Mouse (Mus musculus) embryonic facial prominence, embryonic 11.5 days (tissue): ENCODE data around the gene Nacc1. TPM values are rescaled to one million over a fixed set of nuclear protein-coding genes. Genes with fewer than 3 reads are reported as not detected.

Experiments used
- ATAC-seq: fragments of 200-750 bp; cut with Nextera tagmentation; replicated peaks from 2 replicates; pipeline ENCODE4 v1.8.0; 2017; ENCODE audit warnings: low read depth; ENCODE audit not compliant: insufficient number of reproducible peaks, low FRiP score, low TSS enrichment
- DNase-seq: peaks from one replicate; pipeline ENCODE4 v3.0.0-alpha.2; 2015; ENCODE audit warnings: low spot score
- H3K27ac ChIP-seq: fragments of 300-500 bp; sonication (generic); replicated peaks from 2 replicates; pipeline ENCODE4 v1.5.1; 2014; ENCODE audit warnings: mild to moderate bottlenecking, low read depth, low read length, control low read depth
- H3K27me3 ChIP-seq: fragments of 300-500 bp; sonication (generic); 2 replicates; pipeline ENCODE4 v1.6.1; 2014; ENCODE audit warnings: mild to moderate bottlenecking, low read length, moderate library complexity, mixed read lengths; ENCODE audit not compliant: control insufficient read depth, insufficient read depth
- H3K36me3 ChIP-seq: fragments of 300-500 bp; sonication (generic); replicated peaks from 2 replicates; pipeline ENCODE4 v1.6.1; 2014; ENCODE audit warnings: low read depth, mild to moderate bottlenecking, low read length, moderate library complexity, mixed read lengths; ENCODE audit not compliant: control insufficient read depth, insufficient read depth
- H3K4me1 ChIP-seq: fragments of 300-500 bp; sonication (generic); 2 replicates; pipeline ENCODE4 v1.6.1; 2014; ENCODE audit warnings: low read length, mixed read lengths; ENCODE audit not compliant: control insufficient read depth, insufficient read depth
- H3K4me2 ChIP-seq: fragments of 300-500 bp; sonication (generic); 2 replicates; pipeline ENCODE4 v1.6.1; 2014; ENCODE audit warnings: low read depth, mild to moderate bottlenecking, control low read depth, low read length, moderate library complexity
- H3K4me3 ChIP-seq: fragments of 300-500 bp; sonication (generic); 2 replicates; pipeline ENCODE4 v1.5.1; 2014; ENCODE audit warnings: low read depth, low read length, control low read depth
- H3K9ac ChIP-seq: fragments of 300-500 bp; sonication (generic); replicated peaks from 2 replicates; pipeline ENCODE4 v1.6.1; 2014; ENCODE audit warnings: mild to moderate bottlenecking, control low read depth, low read length
- H3K9me3 ChIP-seq: fragments of 300-500 bp; sonication (generic); replicated peaks from 2 replicates; pipeline ENCODE4 v1.6.1; 2016; ENCODE audit warnings: mild to moderate bottlenecking, low read length, inconsistent platforms, mixed read lengths; ENCODE audit not compliant: control insufficient read depth
- WGBS: fragments of 180-500 bp; shearing (Covaris S2); extraction: QIAGEN DNeasy Blood & Tissue Kit; methylation state at CpG from one replicate; pipeline ENCODE4 v1.1.7; 2014; 5-methylcytosine and 5-hydroxymethylcytosine counted together
- polyA plus RNA-seq: library from polyadenylated mRNA; unstranded; fragments of >200 nt; fragmentation: Nextera tagmentation; extraction: Ambion mirVana; gene quantifications from 2 replicates; pipeline ENCODE4 v1.2.1, GENCODE M21; 2014

Nacc1 gene
- polyA plus RNA-seq, 1 experiment from 2014 or later, result 21.0 TPM

DNA sequence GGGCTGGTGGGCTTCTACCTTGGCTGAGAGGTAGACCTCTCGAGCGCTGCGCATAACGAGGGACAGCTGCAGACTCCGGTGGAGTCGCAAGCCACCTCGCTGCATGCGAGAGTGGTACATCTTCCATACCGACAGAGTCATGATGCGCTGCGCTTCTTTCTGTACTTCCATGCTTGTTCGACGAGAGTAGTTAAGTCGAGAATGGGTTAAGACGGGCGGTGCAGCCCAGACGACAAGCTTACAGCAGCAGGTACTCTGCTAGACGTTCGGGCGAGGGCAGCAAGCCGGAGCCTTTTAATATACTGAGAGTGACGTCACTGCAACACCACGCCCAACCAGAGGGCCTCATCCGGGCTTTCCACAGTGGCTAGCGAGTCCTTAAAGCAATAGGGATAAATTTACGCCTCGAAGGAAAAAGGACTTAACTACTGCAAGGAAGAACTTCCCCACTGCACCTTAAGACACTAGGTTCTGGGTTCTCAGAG is 25.0 kb downstream of the Nacc1 start, which contains the start of gene Ier2:
Gene Ier2 (minus strand): TSS at position 272 of the 485 bp plus-strand sequence.
- Histone ChIP-seq H3K9ac (peak within 1 kb of the TSS; percentile 95), H3K27ac (peak within 1 kb of the TSS; percentile 91), H3K4me1 (no peaks in the 10 kb centered on the region; the same call in 1 of the 2 replicates), H3K36me3 (no peaks in the 10 kb centered on the region), H3K27me3 (no peaks in the 10 kb centered on the region), H3K4me2 (peak within 1 kb of the TSS; percentile 89), H3K9me3 (no peaks in the 10 kb centered on the region), H3K4me3 (peak within 1 kb of the TSS; percentile 97)
- WGBS, result 0% methylated on average over 27 of the region's 27 CpGs
- peak; percentile 49 for ATAC-seq
- DNase-seq, result peak; percentile 98

DNA sequence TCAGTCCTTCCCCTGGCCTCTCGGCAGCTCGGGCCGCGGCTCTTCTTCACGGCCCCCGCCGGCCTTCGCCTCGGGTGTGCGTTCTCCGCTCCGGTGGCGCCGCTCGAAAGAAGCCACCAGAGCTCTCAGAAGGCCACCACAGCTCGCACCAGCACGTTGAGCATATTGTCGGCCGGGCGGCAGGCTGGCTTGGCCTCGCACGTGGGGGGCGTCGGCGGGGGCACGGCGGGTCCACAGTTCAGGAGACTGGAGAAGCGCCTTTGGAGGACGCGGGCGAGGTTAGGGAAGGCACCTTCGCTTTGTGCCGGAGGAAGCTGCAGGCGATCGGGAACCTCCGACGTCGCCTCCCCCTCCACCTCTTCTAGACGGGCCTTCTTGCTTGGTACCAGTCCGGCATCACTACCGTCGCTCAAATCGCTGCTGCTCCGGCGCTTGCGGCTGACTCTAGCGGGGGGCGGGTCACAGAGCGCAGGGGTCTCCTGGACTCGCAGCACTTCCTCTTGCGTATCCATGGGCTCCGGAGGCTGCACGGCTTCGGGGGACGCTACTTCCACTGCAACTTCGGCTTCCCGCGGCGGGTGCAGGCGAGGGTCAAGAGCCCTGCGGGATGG is 25.6 kb downstream of the Nacc1 start:
- ATAC-seq, result 0 out of 2 replicates have a peak, but pooled peaks have one; percentile 1
- WGBS, result under 1% methylated on average over 61 of the region's 61 CpGs

DNA sequence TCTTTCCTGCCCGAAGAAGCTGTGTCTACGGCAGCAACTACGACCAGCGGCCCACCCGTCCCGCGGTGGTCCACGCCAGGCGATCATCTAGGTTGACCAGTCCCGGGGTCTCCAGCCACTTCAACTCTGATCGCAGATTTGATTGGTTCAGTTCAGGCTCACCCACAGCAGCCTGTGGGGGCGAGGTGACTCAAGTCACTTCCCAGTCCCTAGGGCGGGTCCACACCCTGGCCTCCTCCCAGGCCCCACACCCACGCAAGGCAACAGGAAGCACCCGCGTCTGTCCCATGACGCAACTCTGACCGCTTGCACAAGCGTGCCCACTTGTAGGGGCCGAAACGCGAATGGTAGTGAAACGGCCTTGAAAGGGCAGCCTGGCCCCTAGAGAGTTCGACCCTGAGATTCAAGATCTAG is 26.2 kb downstream of the Nacc1 start:
- H3K4me3 ChIP-seq, result peak overlapping the region; percentile 97
- ATAC-seq (no peak), DNase-seq (peak; percentile 45)
- no peaks in the 10 kb centered on the region for H3K9me3 ChIP-seq
- peak overlapping the region; percentile 89 for H3K4me2 ChIP-seq
- H3K4me1 ChIP-seq, result peaks cover 8% of the 10 kb centered on the region
- H3K9ac ChIP-seq, result peak overlapping the region; percentile 95
- WGBS, result 1% methylated on average over 24 of the region's 24 CpGs
- H3K27ac ChIP-seq, result peak overlapping the region; percentile 91
- H3K27me3 ChIP-seq, result no peaks in the 10 kb centered on the region
- no peaks in the 10 kb centered on the region for H3K36me3 ChIP-seq

More for the DNA sequence above, 25.6 kb downstream of the Nacc1 start:
- Histone ChIP-seq H3K36me3 (no peaks in the 10 kb centered on the region), H3K4me2 (peak overlapping the region; percentile 89), H3K9me3 (no peaks in the 10 kb centered on the region), H3K27me3 (no peaks in the 10 kb centered on the region), H3K9ac (peak overlapping the region; percentile 95), H3K4me3 (peak overlapping the region; percentile 97), H3K4me1 (peaks cover 5% of the 10 kb centered on the region), H3K27ac (peak overlapping the region; percentile 91)
- peak; percentile 60 for DNase-seq

DNA sequence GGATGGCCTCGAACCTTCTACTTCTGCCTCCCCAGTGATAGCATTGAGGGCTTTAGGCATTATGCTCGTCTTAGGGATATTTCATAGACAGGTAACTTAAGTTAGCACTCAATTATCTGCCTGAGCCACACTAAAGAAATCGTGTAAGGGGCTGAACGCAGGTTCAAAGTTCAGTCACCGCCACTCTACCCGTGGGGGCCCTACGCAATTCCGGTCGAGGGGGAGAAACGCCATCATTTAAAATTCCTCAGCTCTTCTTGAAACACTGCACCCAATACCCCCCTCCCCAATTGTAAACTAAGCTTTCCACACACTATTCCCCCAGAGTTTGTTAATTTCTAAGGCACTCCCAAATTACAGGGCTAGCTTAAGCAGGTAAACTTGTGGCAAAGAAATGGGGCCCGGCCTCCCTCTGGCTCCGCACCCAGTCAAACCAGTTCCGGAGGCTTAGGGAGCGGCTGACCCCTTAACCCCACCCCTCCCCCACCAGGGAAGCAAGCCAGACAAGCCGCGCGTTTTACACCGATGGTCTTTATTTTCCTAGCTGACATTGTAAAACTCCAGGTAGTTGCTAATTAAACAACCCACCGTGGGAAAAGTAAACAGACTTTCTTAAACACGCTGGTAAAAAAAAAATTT is 26.7 kb downstream of the Nacc1 start:
- DNase-seq (peak; percentile 76), ATAC-seq (no peak)
- Histone ChIP-seq H3K4me2 (peak overlapping the region; percentile 89), H3K9ac (peak overlapping the region; percentile 95), H3K27me3 (no peaks in the 10 kb centered on the region), H3K36me3 (no peaks in the 10 kb centered on the region), H3K27ac (peak overlapping the region; percentile 91), H3K9me3 (no peaks in the 10 kb centered on the region), H3K4me3 (peak overlapping the region; percentile 97), H3K4me1 (peaks cover 8% of the 10 kb centered on the region)
- WGBS, result under 1% methylated on average over 20 of the region's 20 CpGs

DNA sequence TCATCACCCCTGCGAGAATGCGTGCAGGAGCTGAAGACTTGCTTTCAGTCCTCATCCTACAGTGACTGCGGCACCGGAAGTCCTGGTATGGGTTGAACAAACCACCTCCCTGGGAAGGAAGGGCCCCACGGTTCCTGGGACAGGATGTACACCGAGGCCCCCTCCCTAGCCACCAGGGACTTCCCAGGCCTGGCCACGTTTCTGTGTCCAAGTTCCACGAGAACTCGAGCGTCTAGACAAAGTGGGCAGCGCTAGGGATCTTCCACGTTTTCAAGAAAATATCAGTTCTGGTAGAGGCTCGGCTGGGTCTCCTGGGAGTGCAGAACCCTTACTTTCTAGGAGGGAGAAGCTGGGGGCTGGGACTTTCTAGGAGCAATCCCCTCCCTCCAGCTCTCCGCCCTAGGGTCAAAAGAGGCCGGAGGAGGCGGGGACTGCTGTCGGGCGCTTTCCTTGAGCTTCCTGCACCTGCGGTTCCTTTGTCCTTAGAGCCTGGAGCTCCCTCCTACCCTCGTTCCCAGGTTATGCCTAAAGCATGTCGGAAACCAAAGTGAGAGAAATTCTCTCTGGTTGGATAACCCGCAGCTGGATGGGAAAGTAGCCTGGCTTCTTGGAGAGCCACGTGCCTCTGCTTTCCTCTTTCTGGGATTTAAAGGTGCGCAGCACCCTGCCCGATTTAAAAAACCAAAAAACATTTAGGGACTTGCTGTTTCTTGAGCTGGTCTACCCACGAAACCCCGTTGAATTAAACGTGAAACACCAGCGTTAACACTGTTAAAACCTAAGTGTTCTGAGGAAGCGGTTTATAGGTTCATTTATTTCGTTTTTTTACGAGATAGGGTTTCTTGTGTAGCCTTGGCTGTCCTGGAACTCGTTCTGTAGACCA is 27.5 kb downstream of the Nacc1 start:
- Histone ChIP-seq H3K4me2 (peak overlapping the region; percentile 89), H3K27ac (peak overlapping the region; percentile 91), H3K9ac (peak overlapping the region; percentile 95), H3K36me3 (no peaks in the 10 kb centered on the region), H3K4me1 (peaks cover 8% of the 10 kb centered on the region), H3K9me3 (no peaks in the 10 kb centered on the region), H3K27me3 (no peaks in the 10 kb centered on the region), H3K4me3 (peak overlapping the region; percentile 97)
- ATAC-seq (no peak), DNase-seq (peak; percentile 85)
- 1% methylated on average over 33 of the region's 33 CpGs for WGBS

DNA sequence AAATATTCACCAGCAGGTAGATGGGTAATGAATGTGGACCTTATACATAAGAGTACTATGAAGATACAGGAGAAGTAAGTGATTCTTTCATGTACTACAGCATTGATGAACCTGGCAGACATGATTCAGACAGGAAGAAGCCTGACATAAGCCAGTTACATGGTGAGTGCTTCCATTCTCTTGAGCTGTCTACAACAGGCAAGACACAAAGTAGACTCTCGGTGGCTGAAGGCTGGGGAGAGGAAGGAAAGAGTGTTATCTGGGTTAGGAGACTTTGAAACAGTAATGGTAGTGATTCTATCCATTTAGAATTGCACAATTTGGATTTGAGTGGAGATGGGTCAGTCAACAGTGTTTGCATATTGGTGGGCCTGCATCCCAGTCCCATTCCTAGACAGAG is 28.7 kb downstream of the Nacc1 start:
- no peak overlapping the region for H3K27ac ChIP-seq
- no peak overlapping the region for H3K9ac ChIP-seq
- H3K27me3 ChIP-seq, result no peaks in the 10 kb centered on the region
- H3K4me1 ChIP-seq, result peaks cover 8% of the 10 kb centered on the region
- H3K4me3 ChIP-seq, result no peak overlapping the region
- no peak overlapping the region for H3K4me2 ChIP-seq
- no peak for ATAC-seq
- WGBS, result 65% methylated on average over 1 of the region's 1 CpGs
- no peaks in the 10 kb centered on the region for H3K9me3 ChIP-seq
- no peaks in the 10 kb centered on the region for H3K36me3 ChIP-seq
- no peak for DNase-seq

DNA sequence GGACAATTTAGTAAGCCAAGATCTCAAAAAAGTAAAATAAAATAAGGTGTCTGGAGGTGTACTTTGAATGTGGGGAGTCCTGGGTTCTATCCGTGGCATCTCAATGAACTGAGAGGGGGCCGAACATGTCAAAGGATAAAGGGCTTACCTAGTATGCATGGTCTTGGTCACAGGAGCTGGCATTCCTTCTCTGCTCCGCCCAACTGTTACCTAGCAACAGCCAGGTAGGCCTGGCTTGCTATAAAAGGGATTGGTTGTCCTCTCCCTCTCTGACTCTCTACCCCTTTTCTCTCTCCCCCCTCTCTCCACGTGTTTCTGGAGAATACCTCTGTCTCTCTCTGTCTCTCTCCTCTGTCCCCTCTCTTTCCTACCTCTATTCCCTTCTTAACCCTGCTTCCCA is 30.0 kb downstream of the Nacc1 start:
- H3K9ac ChIP-seq, result no peak overlapping the region

More for the DNA sequence above, 30.0 kb downstream of the Nacc1 start:
- no peak overlapping the region; the same call in 1 of the 2 replicates for H3K4me2 ChIP-seq
- no peaks in the 10 kb centered on the region for H3K36me3 ChIP-seq
- ATAC-seq, result no peak
- peaks cover 8% of the 10 kb centered on the region for H3K4me1 ChIP-seq
- peak; percentile 46 for DNase-seq
- H3K9me3 ChIP-seq, result no peaks in the 10 kb centered on the region
- H3K27ac ChIP-seq, result peak overlapping the region; percentile 99; the same call in 1 of the 2 replicates
- H3K27me3 ChIP-seq, result no peaks in the 10 kb centered on the region
- no peak overlapping the region for H3K4me3 ChIP-seq
- WGBS, result 33% methylated on average over 4 of the region's 4 CpGs
